Mouse (Mus musculus) lung, embryonic 16.5 days (tissue): Measurements from ENCODE around the gene Rasgrp1. TPM values are rescaled to one million over a fixed set of nuclear protein-coding genes. Genes with fewer than 3 reads are reported as not detected.

Experiments
- ATAC-seq: fragments of 200-750 bp; cut with Nextera tagmentation; 2 replicates; pipeline ENCODE4 v1.8.0; 2017; ENCODE audit warnings: low read depth, mild to moderate bottlenecking, moderate library complexity
- H3K27ac ChIP-seq: fragments of 300-500 bp; sonication (generic); 2 replicates; pipeline ENCODE4 v1.5.1; 2014; ENCODE audit warnings: mild to moderate bottlenecking, control low read depth, low read length
- H3K27me3 ChIP-seq: fragments of 300-500 bp; sonication (generic); 2 replicates; pipeline ENCODE4 v1.6.1; 2014; ENCODE audit warnings: low read depth, low read length, mixed read lengths; ENCODE audit not compliant: control insufficient read depth, insufficient read depth
- H3K36me3 ChIP-seq: fragments of 300-500 bp; sonication (generic); 2 replicates; pipeline ENCODE4 v1.6.1; 2014; ENCODE audit warnings: low read length; ENCODE audit not compliant: control insufficient read depth, insufficient read depth
- H3K4me1 ChIP-seq: fragments of 300-500 bp; sonication (generic); replicated peaks from 2 replicates; pipeline ENCODE4 v1.6.1; 2014; ENCODE audit warnings: low read length, mixed read lengths; ENCODE audit not compliant: control insufficient read depth, insufficient read depth
- H3K4me2 ChIP-seq: fragments of 300-500 bp; sonication (generic); 2 replicates; pipeline ENCODE4 v1.6.1; 2014; ENCODE audit warnings: low read depth, low read length, control low read depth
- H3K4me3 ChIP-seq: fragments of 300-500 bp; sonication (generic); 2 replicates; pipeline ENCODE4 v1.5.1; 2014; ENCODE audit warnings: mild to moderate bottlenecking, low read length, control low read depth
- H3K9ac ChIP-seq: fragments of 300-500 bp; sonication (generic); 2 replicates; pipeline ENCODE4 v1.6.1; 2014; ENCODE audit warnings: low read length, control low read depth
- H3K9me3 ChIP-seq: fragments of 300-500 bp; sonication (generic); 2 replicates; pipeline ENCODE4 v1.6.1; 2016; ENCODE audit warnings: low read length; ENCODE audit not compliant: control insufficient read depth
- WGBS: fragments of 180-500 bp; shearing (Covaris S2); extraction: QIAGEN DNeasy Blood & Tissue Kit; methylation state at CpG from one replicate; pipeline ENCODE4 v1.1.7; 2014; 5-methylcytosine and 5-hydroxymethylcytosine counted together
- polyA plus RNA-seq: library from polyadenylated mRNA; unstranded; fragments of >200 nt; fragmentation: Nextera tagmentation; extraction: Ambion mirVana; gene quantifications from 2 replicates; pipeline ENCODE4 v1.2.1, GENCODE M21; 2015

Gene Rasgrp1
- polyA plus RNA-seq, result 1.0 and 1.5 TPM in 2 replicates

- Histone ChIP-seq H3K9me3 (no peaks in the 10 kb centered on the region), H3K27me3 (peaks cover 16% of the 10 kb centered on the region), H3K27ac (no peak within 1 kb of the TSS), H3K4me3 (peak within 1 kb of the TSS; percentile 56), H3K4me1 (no peaks in the 10 kb centered on the region; the same call in 1 of the 2 replicates), H3K36me3 (no peaks in the 10 kb centered on the region), H3K4me2 (peak within 1 kb of the TSS; percentile 83), H3K9ac (peak within 1 kb of the TSS; percentile 58)
- WGBS, result 2% methylated on average over 56 of the region's 56 CpGs
- peak; percentile 72 for ATAC-seq
Observed at GRCm38 (mm10) chr2:117342547-117343239, at the start of gene Rasgrp1. Gene Rasgrp1, minus strand, starts transcription at chr2:117343001.

GRCm38 (mm10) chr2:117389925-117390892 lies 47.4 kb upstream of the Rasgrp1 start:
- WGBS, result 62% methylated on average over 17 of the region's 17 CpGs

GRCm38 (mm10) chr2:117389460-117389859 lies 46.7 kb upstream of the Rasgrp1 start:
- 72% methylated on average over 3 of the region's 3 CpGs for WGBS
- Histone ChIP-seq H3K4me3 (no peak overlapping the region), H3K4me1 (no peaks in the 10 kb centered on the region), H3K27ac (no peak overlapping the region), H3K36me3 (no peaks in the 10 kb centered on the region), H3K27me3 (no peaks in the 10 kb centered on the region), H3K4me2 (no peak overlapping the region), H3K9ac (no peak overlapping the region), H3K9me3 (no peaks in the 10 kb centered on the region)
- no peak for ATAC-seq

More at GRCm38 (mm10) chr2:117389925-117390892, 47.4 kb upstream of the Rasgrp1 start:
- Histone ChIP-seq H3K27me3 (no peaks in the 10 kb centered on the region), H3K4me2 (no peak overlapping the region), H3K4me1 (no peaks in the 10 kb centered on the region), H3K9ac (no peak overlapping the region), H3K9me3 (no peaks in the 10 kb centered on the region), H3K27ac (no peak overlapping the region), H3K4me3 (no peak overlapping the region), H3K36me3 (no peaks in the 10 kb centered on the region)
- no peak for ATAC-seq

- ATAC-seq, result no peak
Observed at GRCm38 (mm10) chr2:117388121-117388520, 45.3 kb upstream of the Rasgrp1 start.

GRCm38 (mm10) chr2:117386981-117387705 lies 44.3 kb upstream of the Rasgrp1 start:
- Histone ChIP-seq H3K9me3 (no peaks in the 10 kb centered on the region), H3K27me3 (no peaks in the 10 kb centered on the region), H3K27ac (no peak overlapping the region), H3K4me1 (no peaks in the 10 kb centered on the region), H3K9ac (no peak overlapping the region), H3K4me2 (no peak overlapping the region), H3K4me3 (no peak overlapping the region), H3K36me3 (no peaks in the 10 kb centered on the region)
- ATAC-seq, result no peak
- 84% methylated on average over 12 of the region's 12 CpGs for WGBS

More at GRCm38 (mm10) chr2:117388121-117388520, 45.3 kb upstream of the Rasgrp1 start:
- Histone ChIP-seq H3K4me3 (no peak overlapping the region), H3K9me3 (no peaks in the 10 kb centered on the region), H3K27ac (no peak overlapping the region), H3K9ac (no peak overlapping the region), H3K27me3 (no peaks in the 10 kb centered on the region), H3K4me1 (no peaks in the 10 kb centered on the region), H3K36me3 (no peaks in the 10 kb centered on the region), H3K4me2 (no peak overlapping the region)
- WGBS, result 81% methylated on average over 4 of the region's 4 CpGs

- no peak overlapping the region for H3K4me2 ChIP-seq
- H3K9ac ChIP-seq, result no peak overlapping the region
- H3K27me3 ChIP-seq, result no peaks in the 10 kb centered on the region
- no peak for ATAC-seq
- no peak overlapping the region for H3K27ac ChIP-seq
- 46% methylated on average over 7 of the region's 7 CpGs for WGBS
- H3K4me3 ChIP-seq, result no peak overlapping the region
- H3K36me3 ChIP-seq, result no peaks in the 10 kb centered on the region
- no peaks in the 10 kb centered on the region for H3K9me3 ChIP-seq
- peaks cover 3% of the 10 kb centered on the region; the same call in 1 of the 2 replicates for H3K4me1 ChIP-seq
Observed at GRCm38 (mm10) chr2:117386036-117386590, 43.3 kb upstream of the Rasgrp1 start.

- Histone ChIP-seq H3K9me3 (no peaks in the 10 kb centered on the region), H3K27me3 (no peaks in the 10 kb centered on the region), H3K27ac (no peak overlapping the region), H3K4me1 (peaks cover 3% of the 10 kb centered on the region; the same call in 1 of the 2 replicates), H3K4me3 (no peak overlapping the region), H3K4me2 (no peak overlapping the region), H3K9ac (no peak overlapping the region), H3K36me3 (no peaks in the 10 kb centered on the region)
- 35% methylated on average over 3 of the region's 3 CpGs for WGBS
- ATAC-seq, result no peak
Observed at GRCm38 (mm10) chr2:117381314-117381713, 38.5 kb upstream of the Rasgrp1 start.

- WGBS, result 35% methylated on average over 2 of the region's 2 CpGs
- no peaks in the 10 kb centered on the region for H3K27me3 ChIP-seq
- H3K4me3 ChIP-seq, result no peak overlapping the region
- no peak for ATAC-seq
- H3K36me3 ChIP-seq, result no peaks in the 10 kb centered on the region
- H3K9me3 ChIP-seq, result no peaks in the 10 kb centered on the region
- H3K4me2 ChIP-seq, result no peak overlapping the region
- H3K27ac ChIP-seq, result no peak overlapping the region
- no peak overlapping the region for H3K9ac ChIP-seq
- no peaks in the 10 kb centered on the region for H3K4me1 ChIP-seq
Observed at GRCm38 (mm10) chr2:117374293-117374830, 31.6 kb upstream of the Rasgrp1 start.
